Mouse (Mus musculus): ENCODE results near the gene Krtap9-1.

- TF ChIP-seq CTCF (IDR thresholded peaks at IDR 0.05; ENCODE audit: borderline replicate concordance, insufficient read depth, low read depth, low read length) (no peak), POLR2A (IDR thresholded peaks at IDR 0.05; ENCODE audit: borderline replicate concordance, insufficient read depth, low read length) (no peak)
Measured at GRCm38 (mm10) chr11:99858761-99859160, 14.4 kb upstream of the Krtap9-1 start.
